Mouse (Mus musculus) CH12.LX (cell line): ENCODE measurements around the gene Gcdh. TPM values are rescaled to one million over a fixed set of nuclear protein-coding genes. Genes with fewer than 3 reads are reported as not detected.

Source experiments
- DNase-seq: peaks from one replicate; pipeline ENCODE4 v3.0.0-alpha.2; 2013; ENCODE audit errors: extremely low read depth
- H3K27ac ChIP-seq: 2 replicates; pipeline ENCODE4 v1.5.1; 2012; ENCODE audit warnings: low read depth, mild to moderate bottlenecking, control low read depth, moderate library complexity; ENCODE audit not compliant: insufficient read depth
- H3K27me3 ChIP-seq: replicated peaks from 2 replicates; pipeline ENCODE3; 2012; ENCODE audit warnings: inconsistent platforms
- H3K36me3 ChIP-seq, 2 experiments: replicated peaks in 1 of 2; 2 replicates each; pipeline versions ENCODE3 to v1.6.1; 2012; ENCODE audit warnings: inconsistent platforms in 1 of 2, low read length in 1 of 2, mild to moderate bottlenecking in 1 of 2, mixed read lengths in 1 of 2, moderate library complexity in 1 of 2; ENCODE audit not compliant: control insufficient read depth in 1 of 2, insufficient read depth in 1 of 2
- H3K4me1 ChIP-seq, 2 experiments: 2 replicates each; pipeline ENCODE4 v1.6.1; 2012; ENCODE audit warnings: inconsistent platforms in 1 of 2, moderate library complexity in 1 of 2; ENCODE audit not compliant: insufficient read depth in 2 of 2, control insufficient read depth in 1 of 2
- H3K4me2 ChIP-seq: 2 replicates; pipeline ENCODE4 v1.6.1; 2012; ENCODE audit warnings: low read depth, mild to moderate bottlenecking, control low read depth; ENCODE audit not compliant: poor library complexity, insufficient read depth, severe bottlenecking
- H3K4me3 ChIP-seq, 3 experiments: fragments of 150-350 bp in 1 of 3; sonication (generic) in 1 of 3; replicated peaks in 1 of 3; 2 replicates each; pipeline versions ENCODE3 to v1.5.1; 2011 to 2012; ENCODE audit warnings: low read depth in 2 of 3, low read length in 2 of 3, mild to moderate bottlenecking in 2 of 3, moderate library complexity in 2 of 3, control low read depth in 1 of 3, improper control_type of control experiment in 1 of 3, inconsistent platforms in 1 of 3, mixed read lengths in 1 of 3; ENCODE audit not compliant: poor library complexity in 1 of 3
- H3K79me2 ChIP-seq: replicated peaks from 2 replicates; pipeline ENCODE4 v1.6.1; 2012; ENCODE audit warnings: mild to moderate bottlenecking, moderate library complexity; ENCODE audit not compliant: control insufficient read depth, poor library complexity, insufficient read depth, severe bottlenecking; ENCODE audit errors: extremely low read depth
- H3K9ac ChIP-seq: 2 replicates; pipeline ENCODE4 v1.6.1; 2012; ENCODE audit warnings: low read depth, mild to moderate bottlenecking, control low read depth, moderate library complexity; ENCODE audit not compliant: insufficient read depth
- H3K9me3 ChIP-seq: replicated peaks from 2 replicates; pipeline ENCODE3; 2012; ENCODE audit warnings: low read length, inconsistent platforms, mixed read lengths
- BHLHE40 ChIP-seq: IDR thresholded peaks from 2 replicates; pipeline ENCODE4 v1.6.1; 2011; ENCODE audit warnings: mild to moderate bottlenecking, low read depth, low read length, improper control_type of control experiment
- CHD1 ChIP-seq: IDR thresholded peaks from 2 replicates; pipeline ENCODE4 v1.6.1; 2012; ENCODE audit warnings: low read depth, low read length, improper control_type of control experiment, inconsistent platforms
- CTCF ChIP-seq, 2 experiments: IDR thresholded peaks in 1 of 2; conservative IDR thresholded peaks in 1 of 2; 2 replicates each; pipeline ENCODE4 v1.5.1; 2011 to 2012; ENCODE audit warnings: low read depth in 2 of 2, low read length in 2 of 2, improper control_type of control experiment in 1 of 2, inconsistent platforms in 1 of 2, mild to moderate bottlenecking in 1 of 2, moderate library complexity in 1 of 2
- E2F4 ChIP-seq: IDR thresholded peaks from 2 replicates; pipeline ENCODE4 v1.6.1; 2011; ENCODE audit warnings: low read depth, low read length, improper control_type of control experiment; ENCODE audit not compliant: insufficient replicate concordance
- ELF1 ChIP-seq: IDR thresholded peaks from 2 replicates; pipeline ENCODE4 v1.6.1; 2014; ENCODE audit warnings: low read depth, mild to moderate bottlenecking, inconsistent platforms, low read length, improper control_type of control experiment
- EP300 ChIP-seq: IDR thresholded peaks from 2 replicates; pipeline ENCODE4 v1.6.1; 2011; ENCODE audit warnings: low read length, improper control_type of control experiment
- ETS1 ChIP-seq: conservative IDR thresholded peaks from 2 replicates; pipeline ENCODE4 v1.6.1; 2012; ENCODE audit warnings: low read depth, mild to moderate bottlenecking, inconsistent platforms, low read length, improper control_type of control experiment, moderate library complexity
- HCFC1 ChIP-seq: IDR thresholded peaks from 2 replicates; pipeline ENCODE4 v1.6.1; 2012; ENCODE audit warnings: low read depth, mild to moderate bottlenecking, inconsistent platforms, low read length, improper control_type of control experiment
- JUND ChIP-seq: conservative IDR thresholded peaks from 2 replicates; pipeline ENCODE4 v1.6.1; 2011; ENCODE audit warnings: low read depth, low read length, improper control_type of control experiment
- KAT2A ChIP-seq: IDR thresholded peaks from 2 replicates; pipeline ENCODE4 v1.6.1; 2012; ENCODE audit warnings: low read length, improper control_type of control experiment, inconsistent platforms; ENCODE audit not compliant: insufficient replicate concordance
- MAFK ChIP-seq: IDR thresholded peaks from 2 replicates; pipeline ENCODE4 v1.6.1; 2011; ENCODE audit warnings: low read length, improper control_type of control experiment; ENCODE audit not compliant: insufficient replicate concordance
- MAX ChIP-seq: IDR thresholded peaks from 2 replicates; pipeline ENCODE4 v1.6.1; 2011; ENCODE audit warnings: low read length, improper control_type of control experiment
- MAZ ChIP-seq: IDR thresholded peaks from 2 replicates; pipeline ENCODE4 v1.6.1; 2012; ENCODE audit warnings: low read depth, mild to moderate bottlenecking, inconsistent platforms, low read length, improper control_type of control experiment, moderate library complexity
- MXI1 ChIP-seq: IDR thresholded peaks from 2 replicates; pipeline ENCODE4 v1.6.1; 2011; ENCODE audit warnings: mild to moderate bottlenecking, low read depth, low read length, improper control_type of control experiment
- NRF1 ChIP-seq: IDR thresholded peaks from 2 replicates; pipeline ENCODE4 v1.6.1; 2014; ENCODE audit warnings: low read depth, mild to moderate bottlenecking, inconsistent platforms, low read length, improper control_type of control experiment, moderate library complexity
- PAX5 ChIP-seq: IDR thresholded peaks from 2 replicates; pipeline ENCODE4 v1.6.1; 2012; ENCODE audit warnings: low read length, inconsistent platforms, mixed read lengths
- POLR2A ChIP-seq: IDR thresholded peaks from 2 replicates; pipeline ENCODE4 v1.6.1; 2011; ENCODE audit warnings: low read depth, mild to moderate bottlenecking, improper control_type of control experiment, low read length
- RAD21 ChIP-seq: IDR thresholded peaks from 2 replicates; pipeline ENCODE4 v1.6.1; 2011; ENCODE audit warnings: low read depth, mild to moderate bottlenecking, low read length, improper control_type of control experiment, moderate library complexity
- RCOR1 ChIP-seq: conservative IDR thresholded peaks from 2 replicates; pipeline ENCODE4 v1.6.1; 2012; ENCODE audit warnings: low read depth, mild to moderate bottlenecking, inconsistent platforms, low read length, improper control_type of control experiment
- SIN3A ChIP-seq: IDR thresholded peaks from 2 replicates; pipeline ENCODE4 v1.6.1; 2012; ENCODE audit warnings: low read length, improper control_type of control experiment, inconsistent platforms
- SMC3 ChIP-seq: IDR thresholded peaks from 2 replicates; pipeline ENCODE4 v1.6.1; 2011; ENCODE audit warnings: low read depth, low read length, improper control_type of control experiment
- TBP ChIP-seq: conservative IDR thresholded peaks from 2 replicates; pipeline ENCODE4 v1.6.1; 2011; ENCODE audit warnings: low read depth, low read length, improper control_type of control experiment
- TCF12 ChIP-seq: IDR thresholded peaks from 2 replicates; pipeline ENCODE4 v1.6.1; 2014; ENCODE audit warnings: low read depth, mild to moderate bottlenecking, inconsistent platforms, low read length, improper control_type of control experiment
- UBTF ChIP-seq: IDR thresholded peaks from 2 replicates; pipeline ENCODE4 v1.6.1; 2012; ENCODE audit warnings: low read depth, mild to moderate bottlenecking, inconsistent platforms, low read length, improper control_type of control experiment, moderate library complexity
- USF2 ChIP-seq: conservative IDR thresholded peaks from 2 replicates; pipeline ENCODE4 v1.6.1; 2011; ENCODE audit warnings: low read depth, low read length, improper control_type of control experiment
- ZC3H11A ChIP-seq: IDR thresholded peaks from 2 replicates; pipeline ENCODE4 v1.6.1; 2012; ENCODE audit warnings: low read depth, mild to moderate bottlenecking, inconsistent platforms, low read length, improper control_type of control experiment
- ZMIZ1 ChIP-seq: IDR thresholded peaks from 2 replicates; pipeline ENCODE4 v1.6.1; 2012; ENCODE audit warnings: low read depth, mild to moderate bottlenecking, inconsistent platforms, low read length, improper control_type of control experiment
- ZNF384 ChIP-seq: IDR thresholded peaks from 2 replicates; pipeline ENCODE4 v1.6.1; 2012; ENCODE audit warnings: low read depth, low read length, improper control_type of control experiment, inconsistent platforms
- dilution Hi-C: fragments of 300-500 bp; cut with MboI; formaldehyde crosslinking; loops from 2 replicates; pipeline ENCODE4 v1.14.3; 2020; ENCODE audit warnings: low sequenced_read_pairs; ENCODE audit not compliant: extremely low pct_unique_long_range_greater_than_20kb, extremely low pct_ligation_motif_present
- in situ Hi-C: fragments of 300-500 bp; cut with MboI; formaldehyde crosslinking; loops from 3 replicates; pipeline ENCODE4 v1.14.3; 2019; ENCODE audit warnings: low sequenced_read_pairs, low pct_ligation_motif_present, low pct_unique_long_range_greater_than_20kb, mixed read lengths
- polyA plus RNA-seq: library from polyadenylated mRNA; unstranded; fragments of >175 nt; gene quantifications from 2 replicates; pipeline ENCODE4 v1.2.1, GENCODE M21; 2012; ENCODE audit warnings: low read depth; ENCODE audit not compliant: insufficient read length
- total RNA-seq, 2 experiments: library from RNA; depleted of rRNA; stranded (reverse); fragments of 300-350 nt in 1 of 2; fragments of >200 nt in 1 of 2; gene quantifications; 2 replicates each; pipeline ENCODE4 v1.2.3; 2012 to 2014

Gcdh gene
- total and polyA plus RNA-seq, 3 experiments: 13.7 to 26.2 (median 16.4) TPM

- Histone ChIP-seq H3K27ac (peak overlapping the region; percentile 48), H3K4me3 (peak overlapping the region; percentile 80 to 98 (median 89)), H3K4me1 (peaks cover 13 to 44% of the 10 kb centered on the region in 2 experiments), H3K4me2 (peak overlapping the region; percentile 64), H3K79me2 (peaks cover 31% of the 10 kb centered on the region), H3K27me3 (no peaks in the 10 kb centered on the region), H3K9ac (peak overlapping the region; percentile 85), H3K36me3 (peaks cover 41 to 49% of the 10 kb centered on the region in 2 experiments), H3K9me3 (no peaks in the 10 kb centered on the region)
- no peak for DNase-seq
- in situ Hi-C loops (loop anchor here (5.0 kb wide), 1 partner anchor 42 kb away; no protein-coding TSS in a partner anchor), dilution Hi-C loops (no loop called here)
- TF ChIP-seq CHD1 (no peak), MAX (0 out of 2 replicates have a peak, but pooled peaks have one; percentile 13), ETS1 (no peak), NRF1 (peak; percentile 0; the same call in 1 of the 2 replicates), RCOR1 (no peak), UBTF (0 out of 2 replicates have a peak, but pooled peaks have one; percentile 47), ZNF384 (no peak), RAD21 (peak; percentile 13), SIN3A (peak; percentile 61), SMC3 (peak; percentile 56), ZC3H11A (no peak), ELF1 (no peak), ZMIZ1 (no peak), HCFC1 (no peak), JUND (no peak), MXI1 (peak; percentile 74), CTCF (conservative IDR thresholded peaks at IDR 0.05 in 1 of 2, IDR thresholded peaks at IDR 0.05 in 1 of 2; ENCODE audit: low read depth in 2 of 2, low read length in 2 of 2) (peak in 1 of 2 experiments; percentile 67; a peak in 2 of 4 replicates), TCF12 (peak; percentile 28; the same call in 1 of the 2 replicates), MAZ (peak; percentile 78; the same call in 1 of the 2 replicates), KAT2A (no peak), TBP (0 out of 2 replicates have a peak, but pooled peaks have one; percentile 31), MAFK (no peak), POLR2A (no peak), BHLHE40 (0 out of 2 replicates have a peak, but pooled peaks have one; percentile 9), E2F4 (no peak), EP300 (no peak), PAX5 (no peak), USF2 (no peak)
These were observed 48.2 kb downstream of the Gcdh start for GRCm38 (mm10) chr8:84845355-84846093.
